Mouse (Mus musculus) embryo, embryonic 9.5 days (tissue): ENCODE measurements around the gene Lkaaear1.

ENCODE experiments used
- DNase-seq: peaks from one replicate; pipeline ENCODE4 v3.0.0-alpha.2; 2017; ENCODE audit errors: extremely low spot score

Lkaaear1 gene

DNA sequence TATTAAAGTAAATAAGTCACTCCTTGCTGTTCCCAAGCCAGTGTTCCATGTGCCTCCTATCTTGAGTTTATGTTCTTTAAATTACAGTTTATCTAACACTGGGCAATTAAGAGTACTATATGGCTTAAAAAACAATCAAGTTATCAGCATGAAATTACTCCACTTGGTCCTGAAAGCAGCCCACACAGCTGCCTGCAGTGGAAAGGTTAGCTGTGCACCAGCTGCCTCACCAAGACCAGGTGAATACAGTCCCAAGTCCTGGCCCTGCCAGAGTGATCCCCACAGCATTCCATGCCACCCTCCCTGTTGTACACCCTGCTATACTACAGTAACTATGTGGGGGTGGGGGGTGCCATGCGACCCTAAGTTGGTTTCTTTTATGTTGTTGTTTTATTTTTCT is 44.7 kb downstream of the Lkaaear1 start:
- no peak for DNase-seq

DNA sequence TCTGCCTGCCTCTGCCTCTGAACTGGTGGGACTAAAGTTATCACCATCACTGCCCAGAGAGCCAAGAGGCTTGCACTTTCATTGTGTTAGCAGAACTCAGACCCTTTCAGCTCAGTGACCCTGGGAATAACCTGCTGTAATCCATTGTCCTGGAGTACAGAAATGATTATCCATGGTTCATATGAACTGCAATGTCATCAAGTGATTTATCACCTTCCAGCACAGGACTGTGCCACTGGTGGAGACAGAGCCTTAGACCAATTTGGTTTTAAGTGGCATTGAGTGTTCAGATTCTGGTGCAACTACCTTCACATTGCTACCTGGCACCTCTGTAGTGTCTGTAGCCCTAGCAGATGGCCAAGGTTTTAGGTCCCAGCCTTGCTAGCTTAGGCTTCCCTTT is 45.2 kb downstream of the Lkaaear1 start:
- DNase-seq = no peak

DNA sequence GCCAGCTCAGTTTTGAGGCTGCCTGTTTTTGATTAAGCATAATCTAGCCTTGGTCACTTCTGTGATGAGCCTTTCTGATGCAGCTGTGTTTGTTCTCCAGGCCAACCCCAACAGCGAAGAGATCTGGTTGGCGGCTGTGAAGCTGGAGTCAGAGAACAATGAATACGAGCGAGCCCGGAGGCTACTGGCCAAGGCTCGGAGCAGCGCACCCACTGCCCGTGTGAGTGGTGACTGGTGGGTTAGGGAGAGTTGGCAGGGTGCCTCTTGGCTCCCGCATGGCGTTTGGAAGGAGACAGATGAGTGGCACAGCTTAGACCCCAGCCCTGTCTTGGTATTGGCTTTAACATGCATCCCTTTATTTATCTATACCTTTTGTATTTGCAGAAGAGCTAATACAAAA is 49.3 kb downstream of the Lkaaear1 start:
- DNase-seq = no peak
